Mouse (Mus musculus) T-helper 1 cell (primary cell): ENCODE results near the gene Ccnl2.

Experiments used
- in situ Hi-C: fragments of 300-600 bp; cut with MboI, MseI; formaldehyde crosslinking; loops from one replicate; pipeline ENCODE4 v1.15.1; 2025; ENCODE audit warnings: high pct_unique_total_duplicates

The Ccnl2 gene

GRCm38 (mm10) chr4:155790021-155790489 lies 22.2 kb upstream of the Ccnl2 start, which contains the start of gene Ankrd65:
TSS of gene Ankrd65 (plus strand) at chr4:155790439.
- in situ Hi-C loops = no loop called here

GRCm38 (mm10) chr4:155790650-155791161 lies 21.6 kb upstream of the Ccnl2 start:
- in situ Hi-C loops = no loop called here

- in situ Hi-C loops = no loop called here
These were observed 20.9 kb upstream of the Ccnl2 start for GRCm38 (mm10) chr4:155791240-155791933.

GRCm38 (mm10) chr4:155793730-155794129 lies 18.6 kb upstream of the Ccnl2 start:
- in situ Hi-C loops = no loop called here

- in situ Hi-C loops = no loop called here
These were observed 10.2 kb upstream of the Ccnl2 start for GRCm38 (mm10) chr4:155802075-155802474.

GRCm38 (mm10) chr4:155802741-155803339 lies 9.4 kb upstream of the Ccnl2 start, which contains the start of gene Mrpl20:
TSS of gene Mrpl20 (plus strand) at chr4:155802878.
- in situ Hi-C loops = no loop called here

GRCm38 (mm10) chr4:155803340-155804041 lies 8.8 kb upstream of the Ccnl2 start:
- in situ Hi-C loops = no loop called here

DNA sequence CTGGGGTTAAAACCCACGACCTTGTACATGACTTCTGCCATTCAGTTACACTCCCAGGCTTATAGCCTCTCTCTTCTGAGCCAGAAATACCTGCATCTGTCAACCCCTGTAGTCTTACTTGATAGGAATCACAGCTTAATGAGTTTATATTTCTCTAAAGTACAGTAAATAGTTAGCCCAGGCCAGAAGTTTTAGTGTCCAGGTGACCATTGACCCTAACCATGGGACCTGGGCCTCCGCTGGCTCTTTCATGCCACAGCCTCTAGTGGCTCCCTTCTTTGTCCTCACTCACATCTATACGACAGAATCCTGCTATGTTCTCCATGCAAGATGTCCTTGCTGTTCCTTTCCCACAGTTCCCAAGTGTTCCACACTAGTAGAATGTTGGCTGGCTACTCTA lies 4.4 kb upstream of the Ccnl2 start:
- in situ Hi-C loops = no loop called here

GRCm38 (mm10) chr4:155812665-155813181 lies 434 bp downstream of the Ccnl2 start:
- in situ Hi-C loops = no loop called here

GRCm38 (mm10) chr4:155817533-155817932 lies 5.2 kb downstream of the Ccnl2 start:
- in situ Hi-C loops = no loop called here

GRCm38 (mm10) chr4:155821025-155821424 lies 8.7 kb downstream of the Ccnl2 start:
- in situ Hi-C loops = no loop called here

DNA sequence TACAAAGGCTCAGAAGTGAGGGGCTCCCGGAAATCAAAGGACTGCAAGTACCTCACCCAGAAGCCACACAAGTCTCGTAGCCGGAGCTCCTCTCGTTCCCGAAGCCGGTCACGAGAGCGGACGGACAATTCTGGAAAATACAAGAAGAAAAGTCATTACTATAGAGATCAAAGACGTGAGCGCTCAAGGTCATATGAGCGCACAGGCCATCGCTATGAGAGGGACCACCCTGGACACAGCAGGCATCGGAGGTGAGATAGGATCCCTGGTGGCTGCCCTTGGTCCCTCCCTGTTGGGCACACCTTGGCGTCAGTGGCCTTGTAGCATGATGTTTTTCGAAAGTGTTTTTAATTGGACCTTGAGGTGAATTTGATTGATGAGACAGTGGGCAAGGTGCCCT lies 11.2 kb downstream of the Ccnl2 start:
- in situ Hi-C loops = no loop called here

DNA sequence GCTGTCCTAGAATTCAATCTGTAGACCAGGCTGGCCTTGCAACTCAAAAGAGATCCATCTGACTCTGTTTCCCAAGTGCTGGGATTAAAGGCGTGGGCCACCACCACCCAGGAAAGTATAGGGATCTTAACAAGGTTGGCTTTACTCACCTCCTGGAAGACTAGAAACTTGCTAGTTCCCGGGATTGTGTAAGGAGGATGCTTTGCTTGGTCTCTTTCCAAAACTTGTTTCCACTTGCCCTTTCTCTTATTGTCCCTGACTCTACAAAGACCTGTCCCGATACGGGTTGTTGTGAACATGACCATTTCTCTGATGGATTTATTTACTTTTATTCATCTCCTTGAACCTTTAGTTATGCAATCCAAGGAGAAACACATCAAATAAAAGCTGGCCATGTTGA lies 17.6 kb downstream of the Ccnl2 start:
- in situ Hi-C loops = no loop called here

DNA sequence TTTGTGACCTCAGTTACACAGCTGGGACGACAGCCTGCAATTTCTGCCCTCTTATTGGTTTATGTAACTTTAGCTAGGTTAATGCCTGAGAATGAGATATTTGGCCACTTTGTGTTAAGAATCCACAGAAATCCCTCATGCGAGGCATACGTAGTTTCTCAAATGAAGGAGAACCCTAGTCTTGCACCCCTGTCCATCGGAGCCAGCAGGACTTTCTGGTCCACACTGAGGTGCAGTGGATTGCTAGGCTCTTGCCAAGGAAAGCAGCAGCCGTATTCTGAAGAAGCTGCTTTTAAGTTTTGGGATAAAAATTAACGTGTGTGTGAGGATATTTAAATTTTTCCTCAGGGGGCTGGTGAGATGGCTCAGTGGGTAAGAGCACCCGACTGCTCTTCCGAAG lies 18.3 kb downstream of the Ccnl2 start:
- in situ Hi-C loops = no loop called here

DNA sequence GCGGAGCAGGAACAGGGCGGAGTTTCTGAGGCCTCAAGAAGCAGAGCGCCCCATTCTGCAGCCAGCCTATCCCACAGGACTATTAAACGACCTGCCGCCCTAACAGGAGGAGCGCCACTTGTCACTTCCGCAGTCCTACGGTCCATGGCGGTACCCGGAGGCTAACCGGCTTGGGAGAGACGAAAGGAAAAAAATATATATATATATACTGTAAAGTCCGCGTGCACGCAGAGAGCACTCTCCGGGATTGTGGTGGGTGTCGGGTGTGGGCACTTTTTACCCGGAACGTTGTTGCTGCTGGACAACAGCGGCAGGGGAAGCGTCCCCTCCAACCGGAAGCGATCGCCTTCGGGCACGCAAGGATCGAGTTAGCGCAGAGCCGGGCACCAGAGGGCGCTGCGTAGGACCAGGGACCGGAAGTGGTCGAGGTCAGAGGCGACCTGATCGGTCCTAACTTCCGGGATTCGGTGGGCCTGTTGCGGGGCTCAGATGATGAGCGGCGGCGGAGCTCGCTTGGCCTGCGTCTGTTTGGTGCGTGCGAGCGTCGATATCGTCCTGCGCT lies 19.0 kb downstream of the Ccnl2 start, which contains the start of gene Aurkaip1:
Gene Aurkaip1 (plus strand): TSS at position 68 of the 562 bp plus-strand sequence.
- in situ Hi-C loops = no loop called here

GRCm38 (mm10) chr4:155831831-155832230 lies 19.5 kb downstream of the Ccnl2 start:
- in situ Hi-C loops = no loop called here

DNA sequence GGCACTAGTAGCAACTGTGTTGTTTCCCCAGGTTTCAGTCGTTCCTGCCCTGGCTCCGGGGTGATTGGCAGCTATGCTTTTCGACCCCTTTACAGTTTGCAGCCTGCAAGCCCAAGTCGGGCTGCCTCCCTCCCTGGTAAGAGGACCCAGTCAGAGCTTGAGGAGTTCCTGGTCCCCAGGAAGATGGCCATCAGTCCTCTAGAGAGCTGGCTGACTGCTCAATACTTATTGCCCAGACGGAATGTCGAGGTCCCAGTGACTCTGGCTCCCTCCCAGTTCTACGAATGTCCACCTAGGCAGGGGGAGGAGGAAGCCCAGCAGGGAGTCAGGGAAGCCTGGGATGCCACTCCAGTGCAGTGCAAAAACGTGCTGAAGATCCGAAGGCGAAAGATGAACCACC lies 20.0 kb downstream of the Ccnl2 start:
- in situ Hi-C loops = no loop called here

DNA sequence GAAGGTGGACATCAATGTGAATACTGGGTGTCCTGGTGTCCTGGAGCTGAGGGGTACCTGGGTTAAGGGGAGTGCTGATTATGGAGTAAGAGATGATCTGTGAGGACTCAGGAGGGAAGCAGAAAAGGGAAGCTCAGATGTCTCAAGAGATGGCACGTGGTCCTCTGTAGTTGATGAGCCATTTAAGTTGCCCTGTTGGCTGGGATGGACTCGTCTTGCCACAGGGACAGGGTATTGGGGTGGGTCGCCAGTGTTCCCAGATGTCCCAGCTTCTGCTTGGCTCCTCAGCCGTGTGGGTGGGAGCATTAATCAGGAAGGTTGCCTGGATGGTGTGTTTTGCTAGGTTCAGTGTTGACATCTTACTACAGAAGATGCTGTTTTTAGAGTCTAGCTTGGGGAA lies 20.9 kb downstream of the Ccnl2 start:
- in situ Hi-C loops = no loop called here

DNA sequence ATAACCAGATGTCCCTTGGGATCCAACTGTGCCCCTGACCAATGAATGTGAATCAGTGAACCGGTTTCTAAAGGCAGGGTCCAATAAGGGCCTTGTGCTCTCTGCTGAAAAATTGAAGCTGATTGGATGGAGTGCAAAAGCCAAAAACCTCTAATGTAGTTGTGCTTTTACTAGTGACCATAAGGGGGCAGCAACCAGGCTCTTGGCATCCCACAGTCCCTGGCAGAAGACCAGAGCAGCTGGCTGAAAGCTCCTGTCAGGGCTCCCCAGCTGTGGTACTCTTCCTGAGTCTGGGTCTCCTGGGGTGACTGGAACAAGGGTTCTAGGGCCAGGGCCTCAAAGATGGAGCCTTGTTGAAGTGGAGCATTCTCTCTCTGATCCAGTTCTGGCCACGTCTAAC lies 21.5 kb downstream of the Ccnl2 start:
- in situ Hi-C loops = no loop called here

DNA sequence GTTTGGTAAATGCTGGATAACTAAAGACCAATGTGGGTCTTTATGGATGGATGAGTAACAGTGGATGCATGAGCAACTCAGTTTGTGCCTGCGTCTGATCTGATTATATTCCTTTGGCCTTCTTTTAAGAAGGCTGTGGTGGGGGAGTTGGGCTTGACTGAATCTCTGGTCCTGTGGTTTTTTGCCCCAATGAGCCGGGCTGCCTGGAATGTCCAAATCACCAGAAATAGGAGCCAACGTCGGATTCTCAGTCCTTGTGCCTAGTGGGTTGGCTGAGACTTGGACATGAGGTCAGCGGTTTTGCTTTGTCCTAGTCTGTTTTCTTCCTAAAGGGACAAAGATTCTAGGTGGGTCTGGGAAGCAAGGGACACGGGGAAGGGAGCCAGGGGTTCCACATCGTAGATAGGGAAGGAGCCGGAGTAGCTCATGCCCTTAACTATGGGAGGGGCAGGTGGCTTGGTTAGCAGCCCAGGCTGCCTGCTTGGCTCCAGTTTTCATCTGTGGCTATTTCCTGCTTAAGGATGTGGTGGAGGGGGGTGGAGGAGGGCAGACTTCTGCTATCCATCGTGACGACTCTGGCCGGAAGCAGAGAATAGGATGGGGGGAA lies 25.2 kb downstream of the Ccnl2 start:
- in situ Hi-C loops = no loop called here
